Mouse (Mus musculus) erythroblast, embryonic 14.5 days (primary cell): ENCODE results near the gene Dtx3. TPM values are rescaled to one million over a fixed set of nuclear protein-coding genes. Genes with fewer than 3 reads are reported as not detected.
A peak's percentile ranks its signal among the peaks of the same experiment; 100 is the strongest.

Experiments used
- H3K27me3 ChIP-seq: 2 replicates; pipeline ENCODE4 v1.6.1; 2012; ENCODE audit warnings: inconsistent platforms; ENCODE audit not compliant: control insufficient read depth
- H3K36me3 ChIP-seq: 2 replicates; pipeline ENCODE4 v1.6.1; 2012; ENCODE audit warnings: mild to moderate bottlenecking, inconsistent platforms; ENCODE audit not compliant: control insufficient read depth
- H3K4me1 ChIP-seq: 2 replicates; pipeline ENCODE4 v1.6.1; 2012; ENCODE audit warnings: inconsistent platforms; ENCODE audit not compliant: control insufficient read depth
- H3K4me3 ChIP-seq: replicated peaks from 2 replicates; pipeline ENCODE3; 2012; ENCODE audit warnings: moderate library complexity, mild to moderate bottlenecking, inconsistent platforms
- H3K9me3 ChIP-seq: 2 replicates; pipeline ENCODE4 v1.6.1; 2012; ENCODE audit warnings: low read length, inconsistent platforms, mixed read lengths; ENCODE audit not compliant: control insufficient read depth
- GATA1 ChIP-seq: IDR thresholded peaks from 2 replicates; pipeline ENCODE4 v1.6.1; 2012; ENCODE audit warnings: low read length, inconsistent platforms, mixed read lengths
- TAL1 ChIP-seq: IDR thresholded peaks from 3 replicates; pipeline ENCODE4 v1.6.1; 2012; ENCODE audit warnings: low read length, inconsistent platforms, mixed read lengths
- polyA plus RNA-seq: library from polyadenylated mRNA; stranded (reverse); fragments of >175 nt; gene quantifications from 2 replicates; pipeline ENCODE4 v1.2.3, GENCODE M21; 2012

Gene Dtx3
- polyA plus RNA-seq, 1 experiment: 11.1 TPM

GRCm38 (mm10) chr10:127182624-127183023, 12.9 kb downstream of the Dtx3 start:
- H3K27me3 ChIP-seq: peaks cover 43% of the 10 kb centered on the region
- peaks cover 43% of the 10 kb centered on the region for H3K4me1 ChIP-seq
- TF ChIP-seq GATA1 (no peak), TAL1 (no peak)
- H3K36me3 ChIP-seq: peaks cover 3% of the 10 kb centered on the region; the same call in 1 of the 2 replicates
- peaks cover 10% of the 10 kb centered on the region; the same call in 1 of the 2 replicates for H3K9me3 ChIP-seq
- H3K4me3 ChIP-seq: no peak overlapping the region

GRCm38 (mm10) chr10:127181566-127181965, 14.0 kb downstream of the Dtx3 start:
- no peaks in the 10 kb centered on the region; the same call in 1 of the 2 replicates for H3K36me3 ChIP-seq
- no peak for TF ChIP-seq GATA1
- no peak for TF ChIP-seq TAL1
- peaks cover 54% of the 10 kb centered on the region for H3K27me3 ChIP-seq
- H3K4me1 ChIP-seq: peaks cover 53% of the 10 kb centered on the region
- H3K9me3 ChIP-seq: peaks cover 4% of the 10 kb centered on the region; the same call in 1 of the 2 replicates
- H3K4me3 ChIP-seq: no peak overlapping the region

GRCm38 (mm10) chr10:127180695-127181047, 14.9 kb downstream of the Dtx3 start:
- H3K4me3 ChIP-seq: no peak overlapping the region
- H3K27me3 ChIP-seq: peaks cover 62% of the 10 kb centered on the region

GRCm38 (mm10) chr10:127179871-127180694, 15.4 kb downstream of the Dtx3 start, which contains the start of gene Slc26a10:
Slc26a10 (minus strand) TSS chr10:127180645.
- Histone ChIP-seq H3K4me1 (peaks cover 53% of the 10 kb centered on the region), H3K36me3 (no peaks in the 10 kb centered on the region), H3K9me3 (peaks cover 3% of the 10 kb centered on the region; the same call in 1 of the 2 replicates), H3K4me3 (no peak within 1 kb of the TSS), H3K27me3 (peaks cover 63% of the 10 kb centered on the region)
- TF ChIP-seq GATA1 (no peak), TAL1 (no peak)

More at GRCm38 (mm10) chr10:127180695-127181047, 14.9 kb downstream of the Dtx3 start:
- Histone ChIP-seq H3K4me1 (peaks cover 53% of the 10 kb centered on the region), H3K36me3 (no peaks in the 10 kb centered on the region), H3K9me3 (peaks cover 3% of the 10 kb centered on the region; the same call in 1 of the 2 replicates)
- TF ChIP-seq GATA1: no peak
- no peak for TF ChIP-seq TAL1

GRCm38 (mm10) chr10:127178286-127179027, 17.1 kb downstream of the Dtx3 start:
- peaks cover 42% of the 10 kb centered on the region for H3K4me1 ChIP-seq
- no peaks in the 10 kb centered on the region for H3K36me3 ChIP-seq
- H3K4me3 ChIP-seq: peak overlapping the region; percentile 38
- TF ChIP-seq TAL1 (no peak), GATA1 (no peak)
- H3K9me3 ChIP-seq: peaks cover 3% of the 10 kb centered on the region; the same call in 1 of the 2 replicates
- peaks cover 70% of the 10 kb centered on the region for H3K27me3 ChIP-seq

- Histone ChIP-seq H3K4me1 (peaks cover 40% of the 10 kb centered on the region), H3K36me3 (no peaks in the 10 kb centered on the region), H3K4me3 (peak overlapping the region; percentile 38), H3K27me3 (peaks cover 70% of the 10 kb centered on the region), H3K9me3 (peaks cover 3% of the 10 kb centered on the region; the same call in 1 of the 2 replicates)
- TF ChIP-seq TAL1 (no peak), GATA1 (no peak)
Observed at GRCm38 (mm10) chr10:127177719-127178118, 17.8 kb downstream of the Dtx3 start.

- Histone ChIP-seq H3K9me3 (peaks cover 3% of the 10 kb centered on the region; the same call in 1 of the 2 replicates), H3K27me3 (peaks cover 70% of the 10 kb centered on the region), H3K36me3 (no peaks in the 10 kb centered on the region), H3K4me1 (peaks cover 40% of the 10 kb centered on the region), H3K4me3 (peak overlapping the region; percentile 1)
- TF ChIP-seq TAL1 (no peak), GATA1 (no peak)
Observed at GRCm38 (mm10) chr10:127177235-127177634, 18.3 kb downstream of the Dtx3 start.

- H3K9me3 ChIP-seq: peaks cover 3% of the 10 kb centered on the region; the same call in 1 of the 2 replicates
- H3K4me3 ChIP-seq: no peak overlapping the region
- peaks cover 70% of the 10 kb centered on the region for H3K27me3 ChIP-seq
- peaks cover 40% of the 10 kb centered on the region for H3K4me1 ChIP-seq
- TF ChIP-seq GATA1: no peak
- no peak for TF ChIP-seq TAL1
- H3K36me3 ChIP-seq: peaks cover 3% of the 10 kb centered on the region
Observed at GRCm38 (mm10) chr10:127176756-127177155, 18.8 kb downstream of the Dtx3 start.

- TF ChIP-seq TAL1: no peak
- Histone ChIP-seq H3K9me3 (peaks cover 3% of the 10 kb centered on the region; the same call in 1 of the 2 replicates), H3K27me3 (peaks cover 66% of the 10 kb centered on the region), H3K4me3 (no peak overlapping the region), H3K4me1 (peaks cover 42% of the 10 kb centered on the region), H3K36me3 (peaks cover 3% of the 10 kb centered on the region)
Observed at GRCm38 (mm10) chr10:127176228-127176627, 19.3 kb downstream of the Dtx3 start.
